In genomic region chr5:117099742-117100141, GRCm38 (mm10) we compare ENCODE assay signal across 18 mouse cellular contexts. TPM values are rescaled to one million over a fixed set of nuclear protein-coding genes. Genes with fewer than 3 reads are reported as not detected.
DNase-seq lines count a peak whose midpoint lies in the region; ATAC-seq and TF ChIP-seq lines count a peak whose summit lies in the region.
"Had no signal": no experiment of that assay in that cellular context is flagged by ENCODE, and none has a peak within 500 bp of the region (broad histone marks: within the 10 kb centered on the region; RNA-seq: fewer than 3 reads in every experiment).

No protein-coding gene starts in this region.

- no peak for TF ChIP-seq EP300 in liver, embryonic 14.5 days (IDR thresholded peaks at IDR 0.05; ENCODE audit: low read depth)
- no peak for TF ChIP-seq EP300 in ES-Bruce4 (IDR thresholded peaks at IDR 0.05; ENCODE audit: insufficient read depth, low read depth, low read length)

- no peak overlapping the region for H3K4me2 ChIP-seq in liver, embryonic 14.5 days (ENCODE audit: low read depth)
- H3K4me2 ChIP-seq: hindbrain, embryonic 15.5 days; midbrain, embryonic 15.5 days had no signal

- no peak for TF ChIP-seq POLR2A in ES-Bruce4 (IDR thresholded peaks at IDR 0.05; ENCODE audit: insufficient read depth, low read length)

- TF ChIP-seq CTCF in gastrocnemius, adult 2 months (IDR thresholded peaks at IDR 0.05), result peak; percentile 15; the same call in 1 of the 2 replicates
- peak; percentile 40 for TF ChIP-seq CTCF in liver, embryonic 14.5 days (IDR thresholded peaks at IDR 0.05; ENCODE audit: low read depth)
- TF ChIP-seq CTCF in ES-Bruce4 (IDR thresholded peaks at IDR 0.05; ENCODE audit: low read depth, low read length), result peak; percentile 48

- no peak overlapping the region for H3K4me3 ChIP-seq in gastrocnemius, adult 2 months
- H3K4me3 ChIP-seq in liver, embryonic 14.5 days (ENCODE audit: insufficient read depth in 1 of 2, low read depth in 2 of 2, low read length in 2 of 2), result no peak overlapping the region
- H3K4me3 ChIP-seq in ES-Bruce4 (ENCODE audit: low read depth, low read length), result no peak overlapping the region
- H3K4me3 ChIP-seq: hindbrain, embryonic 15.5 days; midbrain, embryonic 15.5 days had no signal

- H3K36me3 ChIP-seq in liver, embryonic 14.5 days (replicated peaks; ENCODE audit: control insufficient read depth, insufficient read depth, low read depth), result peaks cover 3% of the 10 kb centered on the region
- peaks cover under 1% of the 10 kb centered on the region; the same call in 1 of the 2 replicates for H3K36me3 ChIP-seq in ES-Bruce4 (ENCODE audit: control insufficient read depth, insufficient read depth, low read length, poor library complexity, severe bottlenecking)

- no peaks in the 10 kb centered on the region for H3K9me3 ChIP-seq in liver, embryonic 14.5 days (ENCODE audit: control insufficient read depth, low read length)
- no peaks in the 10 kb centered on the region for H3K9me3 ChIP-seq in ES-Bruce4 (replicated peaks; ENCODE audit: control insufficient read depth, insufficient read depth, low read length, poor library complexity, severe bottlenecking)
- H3K9me3 ChIP-seq: hindbrain, embryonic 15.5 days; midbrain, embryonic 15.5 days had no signal

- H3K27me3 ChIP-seq in liver, embryonic 14.5 days (ENCODE audit: control insufficient read depth, insufficient read depth, low read length), result no peaks in the 10 kb centered on the region
- H3K27me3 ChIP-seq in ES-Bruce4 (ENCODE audit: control insufficient read depth, insufficient read depth, low read length, poor library complexity, severe bottlenecking), result no peaks in the 10 kb centered on the region
- H3K27me3 ChIP-seq: hindbrain, embryonic 15.5 days; midbrain, embryonic 15.5 days had no signal

- WGBS in liver, embryonic 14.5 days (ENCODE audit: insufficient replicate concordance), result 81% methylated on average over 11 of the region's 11 CpGs

- DNase-seq in gastrocnemius, adult 2 months, result peak; percentile 9
- no peak for DNase-seq in gastrocnemius, postnatal 14 days
- no peak for DNase-seq in liver, embryonic 14.5 days (ENCODE audit: low read depth in 3 of 3, low spot score in 3 of 3)
- no peak for DNase-seq in liver
- peak; percentile 40 for DNase-seq in brain, adult 2 months (ENCODE audit: low read depth, low spot score)
- DNase-seq in left cerebral cortex, adult 8-10 months (ENCODE audit: low spot score in 2 of 2), result no peak
- DNase-seq in left cerebral cortex, adult 9 months (ENCODE audit: low spot score in 2 of 2), result no peak
- DNase-seq: adrenal gland, postnatal 36 days; cerebellum, adult 11 months; gastrocnemius, postnatal 10 days; heart, postnatal 14 days; kidney, adult 9 months; layer of hippocampus, adult 9-11 months; left cerebral cortex, postnatal 4 days; lung, postnatal 4 days had no signal

- ATAC-seq in liver, embryonic 14.5 days (ENCODE audit: insufficient read depth), result no peak
- ATAC-seq: midbrain, embryonic 15.5 days had no signal

- no peak overlapping the region for H3K9ac ChIP-seq in liver, embryonic 14.5 days (replicated peaks)
- H3K9ac ChIP-seq in ES-Bruce4 (ENCODE audit: low read depth, poor library complexity, severe bottlenecking), result no peak overlapping the region
- H3K9ac ChIP-seq: hindbrain, embryonic 15.5 days; midbrain, embryonic 15.5 days had no signal

- no peak overlapping the region for H3K27ac ChIP-seq in gastrocnemius, adult 2 months
- no peak overlapping the region for H3K27ac ChIP-seq in liver, embryonic 14.5 days
- H3K27ac ChIP-seq in ES-Bruce4 (ENCODE audit: insufficient read depth, low read length), result no peak overlapping the region
- H3K27ac ChIP-seq: hindbrain, embryonic 15.5 days; midbrain, embryonic 15.5 days had no signal

- intact Hi-C loops in gastrocnemius, adult 2 months (cut with DNase I), result no loop called here
- intact Hi-C loops in gastrocnemius, postnatal 14 days (cut with DNase I; ENCODE audit: low total_unique reads), result loop anchor here (10.0 kb wide), 1 partner anchor 395 kb away; no protein-coding TSS in a partner anchor

- H3K4me1 ChIP-seq in liver, embryonic 14.5 days (replicated peaks; ENCODE audit: control insufficient read depth in 2 of 2, insufficient read depth in 2 of 2, low read length in 1 of 2), result no peaks in the 10 kb centered on the region
- H3K4me1 ChIP-seq in ES-Bruce4 (ENCODE audit: control insufficient read depth, insufficient read depth, low read length), result no peaks in the 10 kb centered on the region

RNA-seq across cellular contexts. Expression of gene Suds3, which starts 16.2 kb away (rescaled TPM):
- total RNA-seq in gastrocnemius, adult 2 months (2021), result 10 to 100 TPM; 71.7 to 94.8 TPM
- 10 to 100 TPM; 40.5 to 44.4 TPM for total RNA-seq in gastrocnemius, postnatal 14 days (2021)
- polyA plus RNA-seq in liver, embryonic 14.5 days (2012; rRNA removed), result 16.2 and 22.7 TPM in 2 replicates
- 19.7 and 19.8 TPM in 2 replicates for polyA plus RNA-seq in liver, embryonic 14.5 days (2014; fragmentation: Nextera tagmentation; extraction: Ambion mirVana)
- polyA plus RNA-seq in ES-Bruce4 (2011; ENCODE audit: insufficient read depth, insufficient read length, low read depth, missing spikeins), result 63.3 and 76.5 TPM in 2 replicates
- total RNA-seq in left cerebral cortex, adult 8-10 months (2022), result 100 to 1,000 TPM; 114 to 150 (median 121) TPM

RNA-seq across cellular contexts. Expression of gene Taok3, which starts 20.2 kb away (rescaled TPM):
- 1 to 10 TPM; 4.6 to 6.8 TPM for total RNA-seq in gastrocnemius, adult 2 months (2021)
- total RNA-seq in gastrocnemius, postnatal 14 days (2021), result 1 to 10 TPM; 5.6 to 6.4 TPM
- 14.7 and 17.1 TPM in 2 replicates for polyA plus RNA-seq in liver, embryonic 14.5 days (2012; rRNA removed)
- polyA plus RNA-seq in liver, embryonic 14.5 days (2014; fragmentation: Nextera tagmentation; extraction: Ambion mirVana), result 43.3 and 50.2 TPM in 2 replicates
- polyA plus RNA-seq in ES-Bruce4 (2011; ENCODE audit: insufficient read depth, insufficient read length, low read depth, missing spikeins), result 23.1 and 27.3 TPM in 2 replicates
- total RNA-seq in left cerebral cortex, adult 8-10 months (2022), result 10 to 100 TPM; 49.5 to 55.4 (median 52.4) TPM

Comparison
In these comparisons a context has a peak if more than half of its experiments do, and no peak if none do; other contexts are left out.
1. DNase-seq: peak in gastrocnemius, adult 2 months (single experiment) and brain, adult 2 months (single experiment); none in gastrocnemius, postnatal 14 days (single experiment), liver, embryonic 14.5 days (0 of 3), liver (single experiment), left cerebral cortex, adult 8-10 months (0 of 2) and left cerebral cortex, adult 9 months (0 of 2).
2. RNA of gene Taok3, which starts 20.2 kb away (total RNA-seq): 49.5 to 55.4 TPM in left cerebral cortex, adult 8-10 months; 4.6 to 6.8 TPM in gastrocnemius, adult 2 months and 5.6 to 6.4 TPM in gastrocnemius, postnatal 14 days; every median in the first group is over 4 times any median in the second.
3. Peak in every context shown above with its lines, with median percentiles within 50 percentile points of each other: CTCF ChIP-seq.